Mouse (Mus musculus) E14TG2a.4 (cell line): ENCODE measurements around the gene Myrfl.
A peak's percentile ranks its signal among the peaks of the same experiment; 100 is the strongest.

Source experiments
- H3K27me3 ChIP-seq: 2 replicates; pipeline ENCODE4 v1.6.1; 2014; ENCODE audit warnings: low read length, control low read depth; ENCODE audit not compliant: insufficient read depth
- H3K36me3 ChIP-seq: 2 replicates; pipeline ENCODE4 v1.6.1; 2014; ENCODE audit warnings: low read length, control low read depth; ENCODE audit not compliant: insufficient read depth
- H3K4me1 ChIP-seq: replicated peaks from 2 replicates; pipeline ENCODE4 v1.6.1; 2014; ENCODE audit warnings: low read depth, low read length, control low read depth
- H3K4me3 ChIP-seq: replicated peaks from 2 replicates; pipeline ENCODE4 v1.5.1; 2014; ENCODE audit warnings: mild to moderate bottlenecking, low read length
- H3K9me3 ChIP-seq: 2 replicates; pipeline ENCODE4 v1.6.1; 2014; ENCODE audit warnings: low read length, control low read depth
- CTCF ChIP-seq: conservative IDR thresholded peaks from 2 replicates; pipeline ENCODE4 v1.5.1; 2014; ENCODE audit warnings: low read length
- NANOG ChIP-seq: IDR thresholded peaks from 2 replicates; pipeline ENCODE4 v1.6.1; 2014; ENCODE audit warnings: borderline replicate concordance, low read length, mixed read lengths
- POU5F1 ChIP-seq: IDR thresholded peaks from 2 replicates; pipeline ENCODE4 v1.6.1; 2014; ENCODE audit warnings: low read length, borderline replicate concordance

Gene Myrfl

GRCm38 (mm10) chr10:116827306-116827705 is 69.4 kb downstream of the Myrfl start:
- H3K27me3 ChIP-seq = no peaks in the 10 kb centered on the region
- no peaks in the 10 kb centered on the region for H3K36me3 ChIP-seq
- no peak overlapping the region for H3K4me3 ChIP-seq
- H3K9me3 ChIP-seq = no peaks in the 10 kb centered on the region
- TF ChIP-seq NANOG (no peak), CTCF (no peak), POU5F1 (no peak)
- no peaks in the 10 kb centered on the region for H3K4me1 ChIP-seq

GRCm38 (mm10) chr10:116815311-116816060 is 81.2 kb downstream of the Myrfl start:
- peaks cover 24% of the 10 kb centered on the region for H3K4me1 ChIP-seq
- no peaks in the 10 kb centered on the region for H3K27me3 ChIP-seq
- TF ChIP-seq POU5F1 (no peak), CTCF (no peak), NANOG (no peak)
- no peak overlapping the region for H3K4me3 ChIP-seq
- H3K36me3 ChIP-seq = no peaks in the 10 kb centered on the region
- no peaks in the 10 kb centered on the region for H3K9me3 ChIP-seq

GRCm38 (mm10) chr10:116813150-116813549 is 83.6 kb downstream of the Myrfl start:
- Histone ChIP-seq H3K4me3 (no peak overlapping the region), H3K4me1 (peaks cover 45% of the 10 kb centered on the region), H3K36me3 (no peaks in the 10 kb centered on the region), H3K27me3 (no peaks in the 10 kb centered on the region), H3K9me3 (no peaks in the 10 kb centered on the region)
- no peak for TF ChIP-seq CTCF
- no peak for TF ChIP-seq NANOG
- TF ChIP-seq POU5F1 = no peak

- Histone ChIP-seq H3K4me1 (peaks cover 48% of the 10 kb centered on the region), H3K4me3 (no peak overlapping the region), H3K9me3 (no peaks in the 10 kb centered on the region), H3K27me3 (no peaks in the 10 kb centered on the region), H3K36me3 (no peaks in the 10 kb centered on the region)
- TF ChIP-seq NANOG (no peak), CTCF (no peak), POU5F1 (no peak)
These were observed 86.0 kb downstream of the Myrfl start for GRCm38 (mm10) chr10:116810738-116811137.

- Histone ChIP-seq H3K4me1 (peaks cover 39% of the 10 kb centered on the region), H3K4me3 (peak overlapping the region; percentile 73)
- TF ChIP-seq NANOG = no peak
- no peak for TF ChIP-seq CTCF
- TF ChIP-seq POU5F1 = no peak
These were observed 87.3 kb downstream of the Myrfl start for GRCm38 (mm10) chr10:116809383-116809782.

GRCm38 (mm10) chr10:116808556-116809353 is 88.0 kb downstream of the Myrfl start:
- no peaks in the 10 kb centered on the region for H3K36me3 ChIP-seq

More at GRCm38 (mm10) chr10:116809383-116809782, 87.3 kb downstream of the Myrfl start:
- Histone ChIP-seq H3K27me3 (no peaks in the 10 kb centered on the region), H3K36me3 (no peaks in the 10 kb centered on the region), H3K9me3 (no peaks in the 10 kb centered on the region)

GRCm38 (mm10) chr10:116802178-116802794 is 94.4 kb downstream of the Myrfl start:
- H3K27me3 ChIP-seq = peaks cover 9% of the 10 kb centered on the region; the same call in 1 of the 2 replicates
- H3K4me3 ChIP-seq = no peak overlapping the region
- H3K36me3 ChIP-seq = no peaks in the 10 kb centered on the region
- H3K4me1 ChIP-seq = peaks cover 23% of the 10 kb centered on the region
- TF ChIP-seq CTCF (no peak), POU5F1 (no peak), NANOG (no peak)
- no peaks in the 10 kb centered on the region for H3K9me3 ChIP-seq

More at GRCm38 (mm10) chr10:116808556-116809353, 88.0 kb downstream of the Myrfl start:
- TF ChIP-seq NANOG (no peak), CTCF (no peak), POU5F1 (no peak)
- Histone ChIP-seq H3K27me3 (no peaks in the 10 kb centered on the region), H3K4me3 (peak overlapping the region; percentile 73), H3K4me1 (peaks cover 40% of the 10 kb centered on the region), H3K9me3 (no peaks in the 10 kb centered on the region)

- Histone ChIP-seq H3K27me3 (peaks cover 9% of the 10 kb centered on the region), H3K36me3 (no peaks in the 10 kb centered on the region), H3K4me1 (peaks cover 26% of the 10 kb centered on the region), H3K4me3 (no peak overlapping the region), H3K9me3 (no peaks in the 10 kb centered on the region)
- no peak for TF ChIP-seq NANOG
- TF ChIP-seq CTCF = no peak
- TF ChIP-seq POU5F1 = no peak
These were observed 95.4 kb downstream of the Myrfl start for GRCm38 (mm10) chr10:116801281-116801680.
